Mouse (Mus musculus): ENCODE data around the gene Inpp5f. TPM values are rescaled to one million over a fixed set of nuclear protein-coding genes. Genes with fewer than 3 reads are reported as not detected.
"Not testable (repeated sequence)": the region's sequence is repeated elsewhere in the genome, so short reads cannot be mapped to it uniquely, and the experiment has no call there.

Inpp5f gene
- total RNA-seq, 2 experiments from 2014 or later: 8.9 to 9.9 TPM

DNA sequence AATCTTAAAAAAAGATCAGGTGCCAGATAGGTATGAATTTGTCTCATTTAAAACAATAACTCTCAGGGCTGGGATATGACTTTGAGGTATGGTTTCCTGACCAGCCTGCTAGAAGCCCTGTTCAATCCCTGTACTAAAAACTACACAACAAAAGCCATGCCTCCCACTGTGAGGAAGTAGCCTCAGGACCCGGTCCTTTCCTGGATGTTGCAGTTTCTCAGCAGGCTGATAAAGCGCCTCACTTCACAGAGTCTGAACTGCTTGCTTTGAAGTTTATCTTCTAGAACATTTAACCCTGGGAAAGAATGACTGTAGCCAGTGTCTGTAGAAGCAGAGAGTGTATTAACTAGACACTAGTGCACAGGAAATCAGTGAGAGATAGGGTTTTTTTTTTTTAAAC, 57.7 kb downstream of the Inpp5f start:
- no peak for DNase-seq

DNA sequence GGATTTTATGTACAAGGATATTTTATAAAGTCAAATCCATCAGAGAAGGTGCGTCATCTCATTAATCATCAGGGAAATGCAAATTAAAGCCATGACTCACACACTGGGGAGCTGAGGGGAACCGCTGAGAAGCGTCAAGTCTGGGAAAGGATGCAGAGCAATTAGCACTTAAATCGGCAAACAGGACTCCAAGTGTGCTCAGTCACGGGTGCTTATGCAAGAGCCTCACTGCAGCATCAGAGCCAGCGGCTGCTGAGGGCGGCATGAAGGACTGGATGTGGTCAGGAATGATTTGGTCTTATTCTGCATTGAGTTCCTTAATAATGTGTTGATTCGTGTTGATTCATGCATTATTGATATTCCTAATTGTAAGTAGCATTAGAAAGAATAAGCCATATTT, 60.8 kb downstream of the Inpp5f start:
- no peak for DNase-seq

DNA sequence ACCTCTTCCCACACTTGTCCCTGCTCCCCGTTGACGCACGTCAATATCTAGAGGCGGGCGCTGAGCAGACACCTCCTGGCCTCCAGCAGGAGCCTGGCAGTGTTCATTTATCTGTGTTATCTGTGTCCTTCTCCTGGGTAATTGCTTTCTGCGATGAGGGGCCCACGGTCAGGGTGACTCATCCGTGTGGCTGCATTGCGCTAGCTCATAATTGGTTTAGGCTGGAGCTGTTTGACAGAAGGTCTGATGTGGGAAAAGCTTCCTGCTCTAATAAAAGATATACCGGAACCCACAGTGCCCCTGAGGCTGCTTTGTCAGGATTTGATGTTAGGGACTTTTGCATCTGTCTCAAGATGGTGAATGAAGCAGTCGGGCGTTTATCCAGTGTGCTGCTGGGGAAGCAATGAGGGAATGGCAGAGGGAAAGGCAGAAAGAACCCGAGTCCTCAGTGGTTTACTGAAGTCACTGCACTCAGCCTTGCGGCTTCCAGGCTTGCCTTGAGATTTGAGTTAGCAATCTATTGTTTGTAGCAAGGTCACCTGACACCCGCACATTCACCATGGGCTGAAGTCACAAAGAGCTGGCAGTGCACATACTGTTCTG, 61.4 kb downstream of the Inpp5f start:
- DNase-seq: peak; percentile 37

DNA sequence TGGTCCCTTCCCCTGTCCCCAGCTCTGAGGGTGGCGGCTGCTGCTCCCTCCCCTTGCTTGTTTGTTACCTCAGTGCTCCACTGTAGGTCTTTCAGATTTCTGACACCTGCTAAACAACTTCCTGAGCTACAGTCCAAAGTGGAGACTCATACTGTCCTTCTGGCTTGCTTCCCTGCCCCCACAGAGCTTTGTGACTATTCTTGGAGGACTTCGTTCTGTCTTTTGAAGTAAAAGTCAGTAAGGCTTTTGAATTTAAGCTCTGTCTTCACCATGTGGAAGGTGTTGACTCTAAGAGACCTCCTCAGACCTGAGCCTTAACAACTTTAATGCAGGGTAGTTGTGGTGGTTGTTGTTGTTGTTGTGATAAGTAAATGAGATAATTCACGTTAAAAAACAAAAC, 67.4 kb downstream of the Inpp5f start:
- DNase-seq: no peak

DNA sequence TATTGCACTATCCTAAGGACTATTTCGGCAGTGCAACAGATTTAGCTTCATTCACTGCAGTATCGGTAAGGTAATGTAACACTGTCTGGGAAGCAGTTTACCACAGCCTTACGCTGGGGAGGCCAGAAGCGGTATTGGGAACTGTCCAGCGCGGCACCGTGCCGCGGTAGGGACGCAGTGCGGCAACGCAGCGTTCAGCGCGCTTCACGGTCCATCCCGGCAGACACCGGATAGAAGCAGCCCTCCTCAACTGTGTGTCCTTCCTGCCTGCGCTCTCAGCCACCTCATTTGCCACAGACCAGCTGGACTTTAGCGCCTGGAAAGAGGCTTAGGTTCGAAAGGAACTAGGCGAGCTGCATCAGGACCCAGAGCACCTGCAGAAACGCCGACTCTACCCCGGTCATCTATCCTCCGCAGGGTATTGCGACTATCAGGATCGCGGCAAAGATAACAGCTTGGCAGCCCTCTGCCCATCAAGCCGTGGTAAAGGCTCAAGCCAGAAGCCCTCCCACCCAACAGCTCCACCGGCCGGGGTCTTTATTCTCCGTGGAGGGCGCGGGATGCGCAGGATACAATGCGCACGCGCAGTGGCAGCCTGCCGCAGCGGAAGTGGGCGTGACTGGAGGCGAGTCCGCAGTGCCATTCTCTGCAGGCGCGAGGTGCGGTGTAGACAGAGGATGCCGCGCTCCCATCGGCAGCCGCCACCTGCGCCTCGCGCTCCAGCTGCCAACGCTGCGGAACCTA, 76.9 kb downstream of the Inpp5f start:
- DNase-seq: peak; percentile 70

GRCm38 (mm10) chr7:128689347-128689746, 78.2 kb downstream of the Inpp5f start:
- no peak for DNase-seq

- DNase-seq: peak; percentile 94
Measured at GRCm38 (mm10) chr7:128690070-128690469, 78.9 kb downstream of the Inpp5f start.

DNA sequence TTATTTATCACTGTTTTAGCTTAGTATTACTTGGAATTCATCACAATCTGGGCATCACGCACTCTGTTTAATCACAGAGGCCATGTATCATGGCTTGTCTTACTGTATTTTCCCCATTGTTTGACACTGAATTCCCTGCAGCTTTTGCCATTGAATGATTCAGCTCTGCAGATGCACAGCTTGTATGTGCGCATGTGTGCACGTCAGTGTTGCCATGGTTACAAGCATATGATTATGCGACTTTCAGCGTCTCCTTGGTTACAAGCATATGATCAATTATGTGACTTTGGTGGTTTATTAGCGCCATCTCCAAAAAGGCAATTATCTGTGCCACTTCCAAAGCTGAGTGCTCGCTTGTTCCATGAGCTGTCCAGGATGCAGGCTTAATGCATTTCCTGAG, 79.7 kb downstream of the Inpp5f start:
- DNase-seq: no peak

DNA sequence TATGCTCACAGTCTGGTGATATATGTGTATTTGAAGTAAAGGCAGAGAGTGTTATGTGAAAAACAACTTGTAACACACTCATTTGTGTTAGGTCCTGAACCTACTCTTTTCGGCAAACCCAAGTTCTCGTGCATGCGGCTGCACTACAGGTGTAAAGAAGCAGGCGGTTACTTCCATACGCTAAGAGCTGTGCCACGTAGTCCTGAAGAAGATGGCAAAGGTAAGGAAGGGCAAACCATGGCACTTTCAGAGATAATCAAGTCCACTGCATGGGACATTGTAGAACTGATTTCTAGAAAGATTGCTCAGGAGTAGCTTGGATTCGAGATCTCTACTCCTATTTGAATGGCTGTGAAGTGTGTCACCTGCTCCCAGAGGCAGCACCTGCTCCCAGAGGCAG, 81.0 kb downstream of the Inpp5f start:
- DNase-seq: no peak

DNA sequence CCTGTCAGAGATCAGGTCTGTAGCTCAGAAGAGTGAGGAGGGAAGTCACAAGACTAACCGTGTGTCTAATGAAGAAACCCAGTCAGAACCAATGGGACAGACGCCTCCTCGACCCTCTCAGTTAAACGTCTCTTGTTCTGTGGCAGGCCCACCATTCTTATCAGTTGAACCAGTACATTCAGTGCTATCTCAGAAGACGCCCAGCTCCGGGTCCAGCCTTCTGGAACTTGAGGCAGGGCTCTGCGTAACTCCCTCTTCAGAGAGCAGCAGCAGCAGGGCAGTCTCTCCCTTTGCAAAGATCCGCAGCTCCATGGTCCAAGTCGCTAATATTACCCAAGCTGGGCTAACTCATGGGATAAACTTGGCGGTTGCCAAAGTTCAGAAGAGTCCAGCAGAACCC, 83.7 kb downstream of the Inpp5f start:
- DNase-seq: no peak

- DNase-seq: not testable (repeated sequence)
Measured at GRCm38 (mm10) chr7:128699959-128700358, 88.8 kb downstream of the Inpp5f start.

DNA sequence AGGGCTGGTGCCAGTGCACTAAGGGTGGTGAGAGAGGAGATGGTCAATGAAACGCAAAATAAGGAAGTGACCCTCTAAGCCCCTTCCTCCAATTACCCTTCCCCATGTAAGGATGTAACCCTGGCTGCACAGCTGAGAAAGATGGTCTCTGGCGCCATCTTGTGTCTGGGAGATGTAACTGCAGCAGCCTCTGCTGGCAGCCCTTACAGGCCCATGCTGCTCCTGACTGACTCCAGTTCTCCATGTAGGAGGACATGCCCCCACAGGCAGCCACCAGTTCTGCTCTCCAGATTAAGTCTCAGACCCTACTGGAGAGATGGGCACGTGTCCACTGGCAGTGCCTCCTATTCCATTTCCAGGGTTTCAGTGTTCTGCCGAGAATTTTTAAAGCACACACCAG, 94.6 kb downstream of the Inpp5f start:
- DNase-seq: peak; percentile 78

DNA sequence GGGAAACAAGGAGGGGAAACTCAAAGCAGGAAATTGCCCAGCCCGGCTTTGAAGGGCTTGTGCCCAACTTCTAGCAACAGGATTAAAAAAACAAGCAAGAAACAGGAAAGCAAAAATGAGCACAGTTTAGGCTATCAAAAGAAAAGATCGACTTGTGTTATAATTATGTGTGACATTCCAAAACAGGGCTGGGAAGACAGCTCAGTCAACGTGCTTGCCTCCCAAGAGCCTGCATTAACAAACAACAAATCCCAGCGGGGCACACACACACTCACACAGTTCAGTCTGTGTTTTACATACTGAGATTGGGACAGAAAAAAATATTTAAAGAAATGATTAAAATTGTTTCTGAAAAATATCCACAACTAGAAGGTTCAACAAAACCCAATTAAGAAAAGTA, 106.9 kb downstream of the Inpp5f start:
- no peak for DNase-seq

- DNase-seq: peak; percentile 75
Measured at GRCm38 (mm10) chr7:128724761-128725160, 113.6 kb downstream of the Inpp5f start.

- no peak for DNase-seq
Measured at GRCm38 (mm10) chr7:128725189-128725588, 114.1 kb downstream of the Inpp5f start.

GRCm38 (mm10) chr7:128726999-128727398, 115.9 kb downstream of the Inpp5f start:
- no peak for DNase-seq

DNA sequence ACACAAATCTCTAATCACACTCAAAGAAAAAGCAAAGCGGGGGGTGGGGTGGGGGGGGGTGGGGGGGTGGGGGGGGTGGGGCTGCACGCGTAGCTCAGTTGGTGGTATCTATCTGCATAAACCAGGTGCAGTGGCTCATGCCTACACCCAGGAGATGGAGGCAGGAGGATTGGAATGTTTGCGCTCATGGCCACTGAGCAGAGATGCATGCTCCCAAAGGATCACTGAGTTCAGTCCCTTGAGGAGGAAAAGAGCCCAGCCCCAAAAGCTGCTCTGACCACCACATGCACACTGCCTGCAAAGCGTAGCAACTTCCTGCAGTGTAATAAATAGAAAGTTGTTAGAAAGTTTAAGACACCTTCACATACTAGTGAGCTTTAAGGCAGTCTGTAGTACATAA, 116.6 kb downstream of the Inpp5f start:
- no peak for DNase-seq

DNA sequence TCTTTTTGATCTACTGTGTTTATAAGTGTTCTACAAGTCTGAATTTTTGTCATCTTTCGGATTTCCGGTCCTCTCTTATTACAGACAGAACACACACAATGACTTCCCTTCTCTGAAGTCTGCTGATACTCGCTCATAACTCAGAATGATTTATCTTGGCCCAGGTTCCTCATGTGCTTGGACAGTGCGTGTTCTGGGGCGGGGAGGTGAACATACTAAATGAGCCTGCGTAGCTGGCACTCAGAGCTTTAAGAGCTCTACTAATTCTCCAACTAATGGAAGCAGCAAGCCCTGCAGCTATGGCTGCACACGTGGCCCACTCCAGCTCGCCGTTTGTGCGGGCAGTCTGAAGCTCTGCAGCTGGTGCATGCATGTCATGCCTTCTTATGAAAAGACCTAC, 117.6 kb downstream of the Inpp5f start:
- DNase-seq: no peak

- DNase-seq: no peak
Measured at GRCm38 (mm10) chr7:128731585-128731984, 120.5 kb downstream of the Inpp5f start.

- DNase-seq: no peak
Measured at GRCm38 (mm10) chr7:128738041-128738440, 126.9 kb downstream of the Inpp5f start.

DNA sequence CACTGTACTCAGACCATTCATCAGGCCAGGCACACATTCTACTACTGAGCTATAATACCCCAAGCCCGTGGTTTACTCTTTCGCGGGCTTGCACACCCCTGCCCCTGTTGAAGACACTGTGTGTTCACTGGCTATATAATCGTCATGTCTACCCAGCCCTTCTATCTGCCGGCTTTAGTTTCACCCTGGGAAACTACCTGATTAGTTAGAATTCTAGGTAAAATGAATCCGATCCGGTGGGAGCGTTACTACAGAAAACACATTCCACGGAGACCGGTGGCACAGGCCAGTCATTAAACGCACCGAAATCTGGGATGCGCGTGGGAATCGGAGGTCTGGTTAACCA, 128.0 kb downstream of the Inpp5f start:
- DNase-seq: no peak

GRCm38 (mm10) chr7:128739462-128740277, 128.5 kb downstream of the Inpp5f start:
- DNase-seq: peak; percentile 59

DNA sequence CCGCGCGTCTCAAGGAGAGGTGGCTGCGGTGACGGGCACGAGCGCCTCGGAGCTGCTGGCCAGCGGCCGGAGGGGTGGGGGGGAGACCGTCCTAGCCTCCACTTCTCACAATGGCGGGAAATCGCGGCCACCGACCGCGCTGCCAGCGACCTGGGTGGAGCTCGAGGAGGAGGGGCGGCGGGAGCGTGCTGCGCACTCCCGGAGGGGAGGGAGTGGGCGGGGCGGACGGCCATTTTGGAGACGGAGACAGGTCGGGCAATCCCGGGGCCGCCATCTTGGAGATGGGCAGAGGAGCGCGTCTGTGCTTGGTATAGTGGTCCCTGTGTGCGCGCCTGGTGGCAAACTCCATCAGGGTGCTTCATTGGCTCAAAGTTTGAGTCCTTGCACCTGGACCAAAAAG, 129.2 kb downstream of the Inpp5f start, which contains the start of gene Mcmbp:
Gene Mcmbp, minus strand, starts transcription at position 162 of the 400 bp plus-strand sequence.
- DNase-seq: peak; percentile 98

GRCm38 (mm10) chr7:128743898-128744297, 132.8 kb downstream of the Inpp5f start:
- no peak for DNase-seq
